Mouse (Mus musculus): ENCODE measurements around the gene Hist1h2af.

GRCm38 (mm10) chr13:23550761-23551145 is 17.0 kb downstream of the Hist1h2af start:
- TF ChIP-seq CTCF (IDR thresholded peaks at IDR 0.05; ENCODE audit: borderline replicate concordance, insufficient read depth, low read length) (no peak), POLR2A (IDR thresholded peaks at IDR 0.05; ENCODE audit: low read depth, low read length) (peak; percentile 86)
